Mouse (Mus musculus): ENCODE measurements around the gene Zfp691.
A peak's percentile ranks its signal among the peaks of the same experiment; 100 is the strongest.

Gene Zfp691

GRCm38 (mm10) chr4:119167663-119168062, 6.3 kb downstream of the Zfp691 start:
- peak; percentile 91 for DNase-seq (ENCODE audit: low read depth)

- DNase-seq (ENCODE audit: low read depth): peak; percentile 27
Measured at GRCm38 (mm10) chr4:119167068-119167467, 6.9 kb downstream of the Zfp691 start.

- peak; percentile 47 for DNase-seq (ENCODE audit: low read depth)
Measured at GRCm38 (mm10) chr4:119165916-119166315, 8.1 kb downstream of the Zfp691 start.

GRCm38 (mm10) chr4:119162990-119163389, 11.0 kb downstream of the Zfp691 start:
- DNase-seq (ENCODE audit: low read depth): peak; percentile 48

GRCm38 (mm10) chr4:119161358-119161757, 12.6 kb downstream of the Zfp691 start:
- DNase-seq (ENCODE audit: low read depth): no peak

GRCm38 (mm10) chr4:119157891-119158290, 16.1 kb downstream of the Zfp691 start:
- DNase-seq (ENCODE audit: low read depth): no peak

- DNase-seq (ENCODE audit: low read depth): peak; percentile 68
Measured at GRCm38 (mm10) chr4:119157186-119157585, 16.8 kb downstream of the Zfp691 start.

DNA sequence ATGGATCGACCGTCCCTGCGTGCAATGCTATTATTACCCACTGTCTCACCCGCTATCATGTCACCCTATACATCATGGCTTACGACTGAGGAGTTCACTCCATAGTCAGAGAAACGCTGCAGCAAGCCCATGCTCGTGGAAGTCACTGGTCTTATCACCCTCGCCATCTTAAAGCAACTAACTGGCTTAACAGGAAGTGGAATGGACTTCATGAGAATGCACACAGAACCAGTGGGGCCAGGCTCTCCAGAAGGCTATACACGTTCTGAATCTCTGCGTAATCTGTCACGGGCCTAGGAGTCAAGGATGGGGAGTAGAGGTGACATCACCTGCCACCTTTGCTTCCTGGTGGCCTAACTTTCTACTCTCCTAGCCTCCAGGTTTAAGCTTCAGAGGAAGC, 25.3 kb downstream of the Zfp691 start:
- peak; percentile 27 for DNase-seq (ENCODE audit: low read depth)

- DNase-seq (ENCODE audit: low read depth): no peak
Measured at GRCm38 (mm10) chr4:119147347-119147746, 26.6 kb downstream of the Zfp691 start.

GRCm38 (mm10) chr4:119146816-119147215, 27.2 kb downstream of the Zfp691 start:
- DNase-seq (ENCODE audit: low read depth): no peak

- DNase-seq (ENCODE audit: low read depth): peak; percentile 71
Measured at GRCm38 (mm10) chr4:119142230-119142871, 31.6 kb downstream of the Zfp691 start.

DNA sequence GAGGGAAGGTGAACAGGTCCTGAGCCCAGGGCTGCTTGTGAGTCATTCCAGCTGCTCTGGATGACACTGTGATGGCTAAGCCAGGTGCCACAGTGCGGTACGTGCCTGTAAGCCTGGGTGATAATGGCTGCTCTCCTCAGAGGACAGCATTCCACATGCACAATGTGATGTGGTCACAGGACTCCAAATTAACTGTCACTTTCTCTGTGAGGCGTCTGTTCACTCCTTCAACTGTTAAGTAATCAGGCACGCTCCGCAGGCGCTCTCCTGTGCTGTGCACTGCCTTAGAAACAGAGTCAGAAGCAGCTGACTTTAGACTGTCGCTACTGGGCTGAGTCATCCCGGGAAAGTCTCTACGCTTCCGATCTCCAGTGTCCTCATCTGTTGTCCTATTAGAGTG, 32.8 kb downstream of the Zfp691 start:
- peak; percentile 65 for DNase-seq (ENCODE audit: low read depth)

- DNase-seq (ENCODE audit: low read depth): peak; percentile 78
Measured at GRCm38 (mm10) chr4:119140126-119140525, 33.9 kb downstream of the Zfp691 start.

DNA sequence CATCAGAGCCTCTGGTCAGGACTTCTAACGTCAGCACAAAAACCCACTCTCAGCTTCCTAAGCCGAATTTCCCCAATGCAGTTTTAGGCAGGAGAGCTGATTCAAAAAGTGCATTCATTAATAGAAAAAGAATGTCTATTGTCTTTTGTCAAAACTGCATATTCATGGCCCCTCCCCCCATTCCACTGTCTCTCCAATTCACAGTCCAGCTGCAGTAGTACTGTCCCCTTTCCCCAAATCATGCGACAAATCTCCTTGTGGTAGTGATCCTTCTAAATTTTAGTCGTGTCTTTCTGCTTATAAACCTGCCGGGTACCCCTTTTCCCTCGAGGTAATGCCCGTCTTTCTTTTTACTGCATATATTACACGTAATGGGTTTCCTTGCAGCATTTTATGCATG, 35.2 kb downstream of the Zfp691 start:
- peak; percentile 52 for DNase-seq (ENCODE audit: low read depth)

DNA sequence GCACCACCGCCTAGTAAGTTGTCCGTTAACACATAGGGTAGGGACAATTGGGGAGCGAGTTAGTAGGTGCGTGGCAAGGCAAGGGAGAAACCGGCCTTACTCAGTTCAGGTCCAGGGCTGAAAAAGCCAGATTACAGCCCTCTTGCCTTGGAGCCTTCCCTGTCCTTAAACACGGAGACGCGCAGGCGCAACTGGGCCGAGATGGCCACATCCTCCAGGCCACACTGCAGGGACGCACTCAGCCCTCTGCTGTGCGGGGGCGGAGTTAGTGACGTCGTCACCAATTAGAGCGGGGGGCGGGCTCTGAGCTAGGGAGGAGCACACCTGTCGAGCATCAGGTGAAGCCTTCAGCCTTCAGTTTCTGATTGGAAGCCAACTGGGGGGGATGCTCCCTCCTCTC, 35.8 kb downstream of the Zfp691 start:
- peak; percentile 63 for DNase-seq (ENCODE audit: low read depth)

DNA sequence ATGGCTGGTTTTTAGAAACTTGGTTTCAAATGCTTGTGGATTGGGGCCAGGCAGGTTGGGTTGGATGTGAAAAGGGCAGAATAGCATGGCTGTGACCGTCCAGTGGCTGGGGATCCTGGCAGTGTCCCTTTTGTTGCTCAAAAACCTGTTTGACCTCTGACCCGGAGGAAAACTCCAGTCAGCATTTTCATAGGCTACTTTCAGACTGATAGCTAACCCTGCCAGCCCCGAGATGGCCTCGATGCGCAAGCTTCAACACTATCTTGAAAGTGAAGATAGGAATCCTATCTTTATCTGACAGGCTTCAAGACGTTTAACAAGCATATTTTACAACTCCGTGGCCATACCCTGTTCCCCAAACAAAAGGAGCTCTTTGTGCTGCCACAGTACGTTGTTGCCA, 36.7 kb downstream of the Zfp691 start:
- DNase-seq (ENCODE audit: low read depth): peak; percentile 37

- DNase-seq (ENCODE audit: low read depth): peak; percentile 8
Measured at GRCm38 (mm10) chr4:119133860-119134259, 40.1 kb downstream of the Zfp691 start.

- DNase-seq (ENCODE audit: low read depth): peak; percentile 14
Measured at GRCm38 (mm10) chr4:119133306-119133705, 40.7 kb downstream of the Zfp691 start.

GRCm38 (mm10) chr4:119131189-119131910, 42.6 kb downstream of the Zfp691 start:
- peak; percentile 16 for DNase-seq (ENCODE audit: low read depth)

- peak; percentile 11 for DNase-seq (ENCODE audit: low read depth)
Measured at GRCm38 (mm10) chr4:119129096-119129495, 44.9 kb downstream of the Zfp691 start.

DNA sequence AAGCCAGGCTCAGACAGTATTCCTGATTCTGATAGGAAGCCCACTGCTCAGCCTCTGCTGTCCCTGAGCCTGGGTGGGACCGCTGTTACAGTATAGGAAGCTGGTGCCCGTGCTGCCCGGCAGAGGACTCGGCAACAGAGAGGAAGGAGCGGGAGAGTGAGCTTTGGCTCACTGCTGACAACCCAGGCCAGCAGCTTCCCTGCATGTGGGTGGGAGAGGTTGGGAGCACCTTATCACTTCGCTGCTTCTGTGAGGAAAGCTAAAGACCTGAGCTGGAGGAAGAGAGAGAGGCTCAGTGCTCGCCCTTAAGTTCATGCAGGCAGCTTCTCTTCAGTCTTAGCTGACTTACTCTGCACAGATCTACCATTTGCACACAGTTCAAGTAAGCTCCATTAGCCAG, 45.4 kb downstream of the Zfp691 start:
- peak; percentile 6 for DNase-seq (ENCODE audit: low read depth)

DNA sequence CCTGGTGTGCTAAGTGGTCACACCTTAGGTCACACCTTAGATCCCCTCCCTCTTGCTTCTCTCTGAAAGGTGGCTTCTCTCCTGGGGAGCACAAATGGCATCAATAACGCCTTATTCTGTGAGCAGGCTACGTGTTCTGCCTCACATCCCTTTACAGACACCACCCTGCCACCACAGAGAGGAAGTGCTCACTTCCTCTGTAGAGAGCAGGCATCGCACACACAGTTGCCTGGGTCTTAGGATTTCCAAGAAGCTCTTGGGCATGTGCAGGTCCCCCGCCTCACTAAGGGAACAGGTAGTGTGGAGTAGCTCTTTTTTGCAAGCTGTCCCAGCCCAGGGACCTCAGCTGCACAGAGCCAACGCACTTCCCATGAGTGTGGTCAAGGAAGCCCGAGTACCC, 46.8 kb downstream of the Zfp691 start:
- peak; percentile 86 for DNase-seq (ENCODE audit: low read depth)

DNA sequence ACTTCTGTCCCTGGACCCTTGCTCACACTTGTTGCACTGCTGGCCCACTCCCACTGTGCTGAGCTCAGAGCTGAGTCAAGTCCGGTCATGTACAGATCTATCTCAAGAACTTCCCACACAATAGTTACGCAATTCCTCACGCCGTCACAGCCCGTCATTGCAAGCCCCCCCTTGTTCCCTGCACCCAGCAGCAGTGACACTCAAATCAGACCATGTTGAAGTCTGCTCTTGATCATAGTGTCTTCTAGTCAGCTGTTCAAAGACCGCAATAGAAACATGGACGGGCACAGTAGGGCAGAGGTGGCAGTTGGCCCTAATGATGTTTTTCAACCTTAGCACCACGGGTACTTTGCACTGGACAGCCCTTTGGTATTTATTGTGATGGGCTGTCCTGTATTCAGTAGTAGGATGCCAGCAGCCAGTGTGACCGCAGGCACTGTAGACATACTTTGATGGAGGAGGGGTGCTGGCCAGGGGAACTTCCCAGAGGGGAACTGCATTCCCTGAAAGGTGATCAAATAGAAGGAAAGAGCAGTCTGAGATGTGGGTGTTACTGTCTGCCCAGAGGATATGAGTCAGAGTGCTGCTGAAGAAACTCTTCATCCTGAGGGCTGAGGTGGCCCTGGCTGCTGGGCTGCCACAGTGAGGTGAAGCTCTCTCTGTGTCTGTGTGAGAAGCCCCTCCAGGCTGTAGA, 48.3 kb downstream of the Zfp691 start:
- peak; percentile 89 for DNase-seq (ENCODE audit: low read depth)

All from 416B (cell line).